Mouse (Mus musculus) frontal cortex, adult 2 months (tissue): ENCODE data around the gene Gxylt2. TPM values are rescaled to one million over a fixed set of nuclear protein-coding genes. Genes with fewer than 3 reads are reported as not detected.

Experiments used
- DNase-seq, 2 experiments: peaks; one replicate each; pipeline ENCODE4 v3.0.0; 2022; ENCODE audit warnings: low spot score in 1 of 2; ENCODE audit errors: extremely low spot score in 1 of 2
- polyA plus RNA-seq: library from polyadenylated mRNA; depleted of rRNA; stranded (reverse); fragments of >200 nt; gene quantifications from 2 replicates; pipeline ENCODE4 v1.2.3, GENCODE M21; 2012; rRNA removed

Gxylt2 gene
- polyA plus RNA-seq, 1 experiment: 1.6 TPM

DNA sequence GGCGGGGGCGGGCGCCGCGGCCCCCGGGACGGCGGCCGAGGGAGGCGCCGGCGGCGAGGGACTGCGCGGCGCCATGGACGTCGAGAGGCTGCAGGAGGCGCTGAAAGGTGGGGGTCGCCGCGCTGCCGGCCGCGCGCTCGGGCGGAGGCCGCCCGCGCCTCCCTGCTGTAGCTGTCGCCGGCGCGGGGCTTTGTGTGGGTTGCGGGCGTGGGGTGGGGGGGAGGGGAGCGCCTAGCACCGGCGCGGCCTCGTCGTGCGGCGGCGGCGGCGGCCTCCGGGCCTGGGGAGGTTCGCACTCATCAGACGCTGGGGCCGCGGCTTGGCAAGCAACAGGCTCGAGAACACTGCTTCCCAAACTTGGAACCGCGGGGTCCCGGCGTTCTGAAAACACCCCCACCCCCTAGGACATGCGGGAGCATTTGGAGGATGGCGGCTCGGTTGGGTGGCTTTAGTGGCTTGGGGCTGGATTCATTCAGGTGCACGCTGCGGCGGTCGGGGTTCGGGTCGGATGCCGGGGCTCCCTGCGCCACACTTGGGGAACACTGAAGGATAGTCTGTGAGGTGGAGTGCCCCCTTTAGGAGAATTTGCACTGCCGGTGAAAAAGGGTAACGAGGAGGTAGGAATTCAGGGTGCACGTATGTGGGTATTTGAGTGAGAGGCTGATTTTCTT lies 129.4 kb downstream of the Gxylt2 start:
- peak; percentile 24 to 70 for DNase-seq

DNA sequence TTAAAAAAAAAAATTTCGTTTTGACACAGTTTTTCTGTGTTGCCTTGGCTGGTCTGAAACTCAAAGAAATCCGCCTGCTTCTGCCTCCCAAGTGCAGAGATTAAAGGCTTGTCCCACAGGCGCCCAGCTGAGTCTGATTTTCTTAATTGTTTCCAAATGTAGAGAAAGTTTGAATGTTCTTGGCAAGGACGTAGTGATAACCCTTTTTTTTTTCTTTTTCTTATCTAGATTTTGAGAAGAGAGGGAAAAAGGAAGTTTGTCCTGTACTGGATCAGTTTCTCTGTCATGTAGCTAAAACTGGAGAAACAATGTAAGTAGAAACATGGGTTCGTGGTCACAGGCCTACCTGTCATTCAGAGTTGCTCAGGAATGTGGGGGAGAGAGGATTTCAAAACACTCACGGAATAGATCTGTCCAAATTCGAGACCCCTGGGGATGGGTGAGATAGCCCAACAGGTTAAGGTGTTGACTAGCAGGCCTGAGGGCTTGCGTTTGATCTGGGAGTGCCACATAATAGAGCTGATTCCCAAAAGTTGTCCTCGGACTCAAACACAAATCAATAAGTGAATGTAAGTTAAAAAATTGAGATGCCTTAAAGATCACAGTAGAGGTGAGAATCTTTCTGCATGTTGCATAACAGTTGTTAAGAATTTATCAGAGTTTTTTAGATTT lies 130.1 kb downstream of the Gxylt2 start:
- DNase-seq: no peak

- DNase-seq: no peak
These were observed 140.5 kb downstream of the Gxylt2 start for GRCm38 (mm10) chr6:100845058-100845457.

DNA sequence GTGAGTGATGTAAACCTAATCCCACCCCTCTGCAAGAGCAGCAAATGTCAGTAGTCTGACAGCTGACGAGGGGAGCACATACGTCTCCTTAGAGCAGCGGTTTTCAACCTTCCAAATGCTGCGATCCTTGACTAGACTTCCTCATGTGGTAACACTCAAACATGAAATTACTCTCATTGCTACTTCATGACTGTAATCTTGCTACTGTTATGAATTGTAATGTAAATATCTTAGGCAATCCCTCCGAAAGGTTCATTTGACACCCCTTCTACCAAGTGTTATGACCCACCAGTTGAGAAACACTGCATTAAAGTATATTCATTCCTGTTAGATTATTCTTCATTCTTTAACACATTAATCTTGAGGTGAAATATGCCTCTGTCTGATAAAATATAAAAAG lies 142.7 kb downstream of the Gxylt2 start:
- DNase-seq: no peak

DNA sequence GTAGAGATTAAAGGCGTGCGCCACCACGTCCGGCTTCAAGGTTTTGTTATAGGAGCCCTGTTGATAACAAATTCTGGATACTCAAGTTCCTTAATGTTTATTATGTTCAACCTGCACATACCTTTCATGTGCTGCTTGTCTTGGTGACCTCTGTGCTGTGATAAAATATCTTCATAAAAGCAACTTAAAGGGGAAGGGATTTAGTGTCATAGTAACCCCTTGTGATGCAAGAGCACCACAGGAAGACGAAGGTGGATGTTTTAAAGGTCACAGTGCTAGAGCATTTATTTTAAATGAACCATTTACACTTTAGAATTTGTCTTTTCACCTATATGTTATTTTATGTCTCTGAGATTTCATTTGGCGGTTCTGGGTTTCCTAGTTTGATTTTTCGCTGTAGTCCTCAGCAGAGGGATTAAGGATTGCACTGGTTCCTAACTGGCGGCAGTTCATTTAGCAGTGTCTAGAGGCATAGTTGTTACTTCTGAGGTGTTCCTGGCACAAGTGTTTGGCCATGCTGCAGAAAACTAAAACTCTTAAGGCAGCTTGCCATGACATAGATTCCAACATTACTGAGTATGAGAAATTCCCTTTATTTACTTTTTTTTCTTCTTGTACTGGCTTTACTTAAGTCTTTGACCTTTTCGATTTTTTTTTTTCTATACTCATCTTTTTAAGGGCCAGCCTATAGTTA lies 144.3 kb downstream of the Gxylt2 start:
- DNase-seq: no peak

GRCm38 (mm10) chr6:100850671-100851081 lies 146.1 kb downstream of the Gxylt2 start:
- DNase-seq: no peak

DNA sequence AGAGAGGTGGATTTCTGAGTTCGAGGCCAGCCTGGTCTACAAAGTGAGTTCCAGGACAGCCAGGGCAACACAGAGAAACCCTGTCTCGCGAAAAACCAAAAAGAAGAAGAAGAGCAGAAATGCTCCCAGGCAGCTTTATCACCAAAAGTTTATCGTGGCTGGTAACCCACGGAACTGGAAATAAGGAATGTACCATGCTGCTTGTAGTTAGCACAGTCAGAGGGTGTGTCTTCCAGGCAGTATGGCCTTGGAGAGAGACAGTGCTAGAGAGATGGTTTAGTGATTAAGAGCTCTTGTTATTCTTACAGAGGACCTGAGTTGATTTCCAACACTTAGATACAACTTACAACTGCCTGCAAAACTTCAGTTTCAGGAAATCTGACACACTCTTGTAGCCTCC lies 146.5 kb downstream of the Gxylt2 start:
- DNase-seq: no peak

Other genes starting within 250 kb of the Gxylt2 start
- 3.4 and 3.5 TPM in 2 replicates for gene Shq1, start 33.6 kb upstream of the Gxylt2 start, polyA plus RNA-seq
- 39.0 and 41.9 TPM in 2 replicates for gene Ppp4r2, start 128.9 kb downstream of the Gxylt2 start, polyA plus RNA-seq